Mouse (Mus musculus): ENCODE data around the gene Tas2r140. TPM values are rescaled to one million over a fixed set of nuclear protein-coding genes. Genes with fewer than 3 reads are reported as not detected.

Tas2r140 gene
- polyA plus RNA-seq (2012; ENCODE audit: insufficient read depth, insufficient read length, missing spikeins) = not detected in 2 replicates

- Histone ChIP-seq H3K4me3 (ENCODE audit: insufficient read depth, low read depth, low read length) (no peak within 1 kb of the TSS), H3K4me1 (ENCODE audit: control insufficient read depth, insufficient read depth, insufficient read length, low read length) (no peaks in the 10 kb centered on the region), H3K27ac (replicated peaks; ENCODE audit: low read depth, low read length) (no peak within 1 kb of the TSS)
These were observed at the start of gene Tas2r140 for GRCm38 (mm10) chr6:133055716-133056115. Tas2r140 (minus strand) TSS chr6:133055816.

GRCm38 (mm10) chr6:133104609-133104921 lies 48.9 kb upstream of the Tas2r140 start, which contains the start of gene Smim10l1:
Smim10l1 (plus strand) TSS chr6:133104909.
- Histone ChIP-seq H3K4me1 (ENCODE audit: control insufficient read depth, insufficient read depth, insufficient read length, low read length) (no peaks in the 10 kb centered on the region; the same call in 1 of the 2 replicates), H3K27ac (replicated peaks; ENCODE audit: low read depth, low read length) (peak within 1 kb of the TSS; percentile 96)

GRCm38 (mm10) chr6:133102430-133102829 lies 46.8 kb upstream of the Tas2r140 start:
- no peaks in the 10 kb centered on the region; the same call in 1 of the 2 replicates for H3K4me1 ChIP-seq (ENCODE audit: control insufficient read depth, insufficient read depth, insufficient read length, low read length)
- H3K27ac ChIP-seq (replicated peaks; ENCODE audit: low read depth, low read length) = no peak overlapping the region
- H3K4me3 ChIP-seq (ENCODE audit: insufficient read depth, low read depth, low read length) = no peak overlapping the region

More at GRCm38 (mm10) chr6:133104609-133104921, 48.9 kb upstream of the Tas2r140 start, which contains the start of gene Smim10l1:
- H3K4me3 ChIP-seq (ENCODE audit: insufficient read depth, low read depth, low read length) = peak within 1 kb of the TSS; percentile 88

GRCm38 (mm10) chr6:133092226-133092625 lies 36.6 kb upstream of the Tas2r140 start:
- H3K4me1 ChIP-seq (ENCODE audit: control insufficient read depth, insufficient read depth, insufficient read length, low read length) = no peaks in the 10 kb centered on the region
- H3K4me3 ChIP-seq (ENCODE audit: insufficient read depth, low read depth, low read length) = no peak overlapping the region
- no peak overlapping the region for H3K27ac ChIP-seq (replicated peaks; ENCODE audit: low read depth, low read length)

GRCm38 (mm10) chr6:133037001-133037400 lies 18.6 kb downstream of the Tas2r140 start, which contains the start of gene Tas2r103:
Tas2r103 (minus strand) TSS chr6:133037101.
- Histone ChIP-seq H3K27ac (replicated peaks; ENCODE audit: low read depth, low read length) (no peak within 1 kb of the TSS), H3K4me3 (ENCODE audit: insufficient read depth, low read depth, low read length) (no peak within 1 kb of the TSS), H3K4me1 (ENCODE audit: control insufficient read depth, insufficient read depth, insufficient read length, low read length) (no peaks in the 10 kb centered on the region)

Other genes with a start within 250 kb of the Tas2r140 start
- not detected in 2 replicates for gene Tas2r123, start 208.7 kb downstream of the Tas2r140 start, polyA plus RNA-seq (2012; ENCODE audit: insufficient read depth, insufficient read length, missing spikeins)
- not detected in 2 replicates for gene Tas2r116, start 200.4 kb downstream of the Tas2r140 start, polyA plus RNA-seq (2012; ENCODE audit: insufficient read depth, insufficient read length, missing spikeins)
- gene Tas2r110, start 187.8 kb downstream of the Tas2r140 start, polyA plus RNA-seq (2012; ENCODE audit: insufficient read depth, insufficient read length, missing spikeins) = not detected in 2 replicates
- not detected in 2 replicates for gene Tas2r113, start 162.8 kb downstream of the Tas2r140 start, polyA plus RNA-seq (2012; ENCODE audit: insufficient read depth, insufficient read length, missing spikeins)
- gene Tas2r125, start 146.2 kb downstream of the Tas2r140 start, polyA plus RNA-seq (2012; ENCODE audit: insufficient read depth, insufficient read length, missing spikeins) = not detected in 2 replicates
- gene Tas2r129, start 104.7 kb downstream of the Tas2r140 start, polyA plus RNA-seq (2012; ENCODE audit: insufficient read depth, insufficient read length, missing spikeins) = not detected in 2 replicates
- gene Tas2r131, start 97.9 kb downstream of the Tas2r140 start, polyA plus RNA-seq (2012; ENCODE audit: insufficient read depth, insufficient read length, missing spikeins) = not detected in 2 replicates
- gene Tas2r109, start 74.9 kb downstream of the Tas2r140 start, polyA plus RNA-seq (2012; ENCODE audit: insufficient read depth, insufficient read length, missing spikeins) = not detected in 2 replicates
- gene Tas2r103, start 18.7 kb downstream of the Tas2r140 start, polyA plus RNA-seq (2012; ENCODE audit: insufficient read depth, insufficient read length, missing spikeins) = not detected in 2 replicates
- 170 and 207 TPM in 2 replicates for gene Smim10l1, start 49.1 kb upstream of the Tas2r140 start, polyA plus RNA-seq (2012; ENCODE audit: insufficient read depth, insufficient read length, missing spikeins)
- not detected in 2 replicates for gene 5530400C23Rik, start 236.4 kb upstream of the Tas2r140 start, polyA plus RNA-seq (2012; ENCODE audit: insufficient read depth, insufficient read length, missing spikeins)